Mouse (Mus musculus) stomach, postnatal 0 days (tissue): ENCODE results near the gene Traf3ip2. TPM values are rescaled to one million over a fixed set of nuclear protein-coding genes. Genes with fewer than 3 reads are reported as not detected.

Source experiments
- ATAC-seq: fragments of 200-750 bp; cut with Nextera tagmentation; 2 replicates; pipeline ENCODE4 v1.8.0; 2017; ENCODE audit not compliant: low FRiP score, low TSS enrichment
- DNase-seq: peaks from one replicate; pipeline ENCODE4 v3.0.0-alpha.2; 2016; ENCODE audit warnings: low spot score
- H3K27ac ChIP-seq: fragments of 300-500 bp; sonication (generic); replicated peaks from 2 replicates; pipeline ENCODE4 v1.5.1; 2014; ENCODE audit warnings: mild to moderate bottlenecking, control low read depth
- H3K27me3 ChIP-seq: fragments of 300-500 bp; sonication (generic); 2 replicates; pipeline ENCODE4 v1.6.1; 2014; ENCODE audit warnings: low read length; ENCODE audit not compliant: control insufficient read depth, insufficient read depth
- H3K36me3 ChIP-seq: fragments of 300-500 bp; sonication (generic); 2 replicates; pipeline ENCODE4 v1.6.1; 2014; ENCODE audit warnings: low read length, mixed read lengths; ENCODE audit not compliant: control insufficient read depth, insufficient read depth
- H3K4me1 ChIP-seq: fragments of 300-500 bp; sonication (generic); replicated peaks from 2 replicates; pipeline ENCODE4 v1.6.1; 2014; ENCODE audit warnings: antibody characterized with exemption; ENCODE audit not compliant: control insufficient read depth, insufficient read depth
- H3K4me2 ChIP-seq: fragments of 300-500 bp; sonication (generic); replicated peaks from 2 replicates; pipeline ENCODE4 v1.6.1; 2014; ENCODE audit warnings: low read depth, mild to moderate bottlenecking, control low read depth, moderate library complexity
- H3K4me3 ChIP-seq: fragments of 300-500 bp; sonication (generic); 2 replicates; pipeline ENCODE4 v1.5.1; 2014; ENCODE audit warnings: low read depth, low read length, control low read depth
- H3K9ac ChIP-seq: fragments of 300-500 bp; sonication (generic); 2 replicates; pipeline ENCODE4 v1.6.1; 2014; ENCODE audit warnings: mild to moderate bottlenecking, low read length, control low read depth, mixed read lengths
- H3K9me3 ChIP-seq: fragments of 300-500 bp; sonication (generic); 2 replicates; pipeline ENCODE4 v1.6.1; 2016; ENCODE audit warnings: low read length; ENCODE audit not compliant: control insufficient read depth
- CTCF ChIP-seq: IDR thresholded peaks from 2 replicates; pipeline ENCODE4 v1.5.1; 2016; ENCODE audit warnings: antibody characterized with exemption, low read depth, mild to moderate bottlenecking, moderate library complexity
- EP300 ChIP-seq: optimal IDR thresholded peaks from 2 replicates; pipeline ENCODE3; 2016; ENCODE audit warnings: antibody characterized with exemption
- WGBS: fragments of 180-500 bp; shearing (Covaris S2); extraction: QIAGEN DNeasy Blood & Tissue Kit; methylation state at CpG from one replicate; pipeline ENCODE4 v1.1.7; 2014; 5-methylcytosine and 5-hydroxymethylcytosine counted together
- polyA plus RNA-seq: library from polyadenylated mRNA; unstranded; fragments of >200 nt; fragmentation: Nextera tagmentation; extraction: Ambion mirVana; gene quantifications from 2 replicates; pipeline ENCODE4 v1.2.1, GENCODE M21; 2015

Gene Traf3ip2
- polyA plus RNA-seq, 1 experiment from 2014 or later, result 19.4 TPM

GRCm38 (mm10) chr10:39691351-39692064, 78.8 kb downstream of the Traf3ip2 start:
- no peaks in the 10 kb centered on the region for H3K4me1 ChIP-seq
- H3K36me3 ChIP-seq, result no peaks in the 10 kb centered on the region
- H3K4me2 ChIP-seq, result peak overlapping the region; percentile 27; the same call in 1 of the 2 replicates
- no peaks in the 10 kb centered on the region for H3K9me3 ChIP-seq
- 35% methylated on average over 11 of the region's 11 CpGs for WGBS
- TF ChIP-seq EP300 (no peak), CTCF (no peak)
- no peak overlapping the region for H3K9ac ChIP-seq
- no peaks in the 10 kb centered on the region for H3K27me3 ChIP-seq
- no peak for ATAC-seq
- no peak for DNase-seq
- no peak overlapping the region for H3K4me3 ChIP-seq
- no peak overlapping the region for H3K27ac ChIP-seq

DNA sequence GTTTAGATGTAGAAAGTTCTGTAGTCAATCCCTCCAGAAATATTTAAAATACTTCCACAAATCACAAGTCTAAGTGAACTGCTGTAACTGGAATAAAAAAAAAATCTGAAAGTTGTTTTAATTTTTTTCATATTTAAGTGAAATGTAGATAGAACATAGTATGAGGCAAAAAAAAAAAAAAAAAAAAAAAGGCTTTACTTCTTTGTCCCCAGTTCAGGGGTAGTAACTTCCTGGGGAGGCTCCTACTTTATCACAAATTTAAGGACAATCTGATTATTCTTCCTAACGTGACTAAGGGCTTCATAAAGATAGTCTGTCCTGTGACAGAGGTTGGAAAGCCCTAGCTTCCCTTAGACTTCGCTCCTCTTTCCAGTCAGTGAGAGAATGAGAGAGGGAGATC, 79.4 kb downstream of the Traf3ip2 start:
- ATAC-seq (no peak), DNase-seq (no peak)
- Histone ChIP-seq H3K4me3 (no peak overlapping the region), H3K4me1 (no peaks in the 10 kb centered on the region), H3K9me3 (no peaks in the 10 kb centered on the region), H3K27me3 (no peaks in the 10 kb centered on the region), H3K27ac (no peak overlapping the region), H3K4me2 (no peak overlapping the region), H3K9ac (no peak overlapping the region), H3K36me3 (no peaks in the 10 kb centered on the region)
- WGBS, result 67% methylated on average over 2 of the region's 2 CpGs
- no peak for TF ChIP-seq EP300
- TF ChIP-seq CTCF, result no peak

Other genes starting within 250 kb of the Traf3ip2 start
- 12.5 and 12.6 TPM in 2 replicates for gene Fyn, start 244.1 kb upstream of the Traf3ip2 start, polyA plus RNA-seq
- gene Rev3l, start 119.2 kb downstream of the Traf3ip2 start, polyA plus RNA-seq, result 10.0 TPM in 2 replicates